Mouse (Mus musculus) bone marrow macrophage, adult 2 months (primary cell): ENCODE results near the gene Usf3.

Experiments
- CTCF ChIP-seq: IDR thresholded peaks from 2 replicates; pipeline ENCODE4 v1.5.1; 2012; ENCODE audit warnings: low read depth, mild to moderate bottlenecking, low read length, moderate library complexity
- POLR2A ChIP-seq: IDR thresholded peaks from 2 replicates; pipeline ENCODE4 v1.6.1; 2012; ENCODE audit warnings: mild to moderate bottlenecking, low read depth, low read length, borderline replicate concordance

DNA sequence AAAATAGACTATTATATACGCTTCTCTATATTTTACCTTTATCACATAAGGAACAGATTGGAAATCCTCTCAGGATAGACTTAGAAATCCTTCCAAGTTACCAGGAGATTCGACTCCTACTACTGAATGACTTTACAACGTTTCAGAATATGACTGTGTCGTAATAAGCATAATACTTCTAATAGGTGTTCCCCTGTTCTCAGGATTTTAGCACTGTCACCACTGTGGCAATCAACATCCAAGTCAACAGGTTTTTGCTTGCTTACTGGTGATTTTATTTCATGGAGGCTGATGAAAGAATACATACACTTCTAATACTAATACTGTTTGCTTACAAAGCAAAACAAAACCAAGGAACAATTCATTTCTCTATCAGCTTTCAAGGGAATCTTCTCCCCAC lies 40.7 kb upstream of the Usf3 start:
- no peak for TF ChIP-seq POLR2A
- TF ChIP-seq CTCF = no peak
